Mouse (Mus musculus): ENCODE data around the gene Susd3. TPM values are rescaled to one million over a fixed set of nuclear protein-coding genes. Genes with fewer than 3 reads are reported as not detected.

Gene Susd3
- total RNA-seq, 2 experiments from 2014 or later: 0.32 TPM; not detected in 1

- intact Hi-C loops (cut with DNase I): no loop called here
Measured at GRCm38 (mm10) chr13:49189970-49190870, 58.3 kb downstream of the Susd3 start.

GRCm38 (mm10) chr13:49188966-49189360 lies 59.5 kb downstream of the Susd3 start:
- no peak for DNase-seq
- intact Hi-C loops (cut with DNase I): no loop called here

More at GRCm38 (mm10) chr13:49189970-49190870, 58.3 kb downstream of the Susd3 start:
- no peak for DNase-seq

- intact Hi-C loops (cut with DNase I): no loop called here
- DNase-seq: no peak
Measured at GRCm38 (mm10) chr13:49188219-49188965, 60.1 kb downstream of the Susd3 start.

DNA sequence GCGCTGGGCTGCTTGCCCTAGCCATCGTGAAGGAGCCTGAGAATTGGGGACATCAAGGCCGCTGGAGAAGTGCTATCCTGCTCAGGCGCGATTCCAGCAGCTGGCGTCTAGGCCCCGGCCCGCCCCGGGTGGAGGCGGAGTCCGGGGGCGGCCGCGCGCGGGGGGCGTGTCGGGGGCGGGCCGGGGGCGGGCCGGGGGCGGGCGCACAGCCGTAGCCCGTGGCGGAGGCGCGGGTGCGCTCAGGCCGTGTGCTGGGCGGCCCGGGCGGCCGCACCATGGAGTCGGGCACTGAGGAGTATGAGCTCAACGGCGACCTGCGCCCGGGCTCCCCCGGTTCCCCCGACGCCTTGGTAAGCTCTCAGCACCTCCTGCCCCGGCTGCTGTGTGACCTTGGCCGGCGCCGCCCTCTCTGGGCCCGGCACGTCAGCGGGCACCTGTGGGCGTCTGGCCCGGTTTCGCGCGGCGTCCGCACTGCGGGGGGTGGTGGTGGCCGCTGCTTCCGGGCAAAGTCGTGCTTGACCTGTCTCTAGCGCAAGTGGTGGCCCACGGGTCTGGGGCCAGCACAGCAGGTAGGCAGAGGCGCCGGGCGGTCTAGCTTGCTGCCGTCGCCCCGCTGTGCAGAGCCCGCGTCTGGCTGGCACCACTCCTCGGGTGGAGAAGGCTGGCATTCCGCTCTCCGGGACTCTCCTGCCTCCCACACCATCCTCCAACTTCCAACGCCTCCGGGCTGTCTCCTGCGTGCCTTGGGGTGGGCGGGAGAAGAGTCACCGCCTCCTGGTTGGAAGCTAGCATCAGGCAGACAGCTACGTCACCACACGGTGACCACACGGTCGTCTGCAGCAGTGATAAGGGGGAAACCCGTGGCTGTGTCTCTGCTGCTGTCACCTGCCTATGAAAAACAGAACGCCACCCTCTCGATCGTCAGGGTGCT lies 61.0 kb downstream of the Susd3 start, which contains the start of gene Ninj1:
Ninj1 (plus strand) TSS at position 198 of the 931 bp plus-strand sequence.
- DNase-seq: peak; percentile 83 to 84
- intact Hi-C loops (cut with DNase I): no loop called here

GRCm38 (mm10) chr13:49186798-49187287 lies 61.7 kb downstream of the Susd3 start:
- intact Hi-C loops (cut with DNase I): no loop called here
- DNase-seq: no peak

DNA sequence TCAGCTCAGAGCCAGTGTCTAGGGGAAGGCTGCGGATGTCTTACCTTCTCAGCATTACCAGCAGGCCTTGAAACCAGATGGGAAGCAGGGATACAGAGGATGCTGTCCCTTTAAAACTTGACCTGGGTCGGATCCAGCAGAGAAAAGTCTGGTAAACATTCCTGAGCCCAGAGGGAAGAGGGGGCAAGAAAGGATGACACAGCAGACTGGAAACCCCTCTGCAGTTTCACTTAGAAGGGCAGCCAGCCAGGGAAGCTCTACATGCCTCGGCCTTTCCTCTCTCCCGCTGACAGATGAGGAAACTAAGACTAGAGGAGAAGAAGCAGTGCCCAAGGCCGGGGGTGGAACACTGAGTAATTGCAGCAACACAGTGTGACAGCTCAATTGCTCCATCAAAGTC lies 64.9 kb downstream of the Susd3 start:
- DNase-seq: no peak
- intact Hi-C loops (cut with DNase I): no loop called here

GRCm38 (mm10) chr13:49183161-49183560 lies 65.3 kb downstream of the Susd3 start:
- intact Hi-C loops (cut with DNase I): no loop called here
- no peak for DNase-seq

DNA sequence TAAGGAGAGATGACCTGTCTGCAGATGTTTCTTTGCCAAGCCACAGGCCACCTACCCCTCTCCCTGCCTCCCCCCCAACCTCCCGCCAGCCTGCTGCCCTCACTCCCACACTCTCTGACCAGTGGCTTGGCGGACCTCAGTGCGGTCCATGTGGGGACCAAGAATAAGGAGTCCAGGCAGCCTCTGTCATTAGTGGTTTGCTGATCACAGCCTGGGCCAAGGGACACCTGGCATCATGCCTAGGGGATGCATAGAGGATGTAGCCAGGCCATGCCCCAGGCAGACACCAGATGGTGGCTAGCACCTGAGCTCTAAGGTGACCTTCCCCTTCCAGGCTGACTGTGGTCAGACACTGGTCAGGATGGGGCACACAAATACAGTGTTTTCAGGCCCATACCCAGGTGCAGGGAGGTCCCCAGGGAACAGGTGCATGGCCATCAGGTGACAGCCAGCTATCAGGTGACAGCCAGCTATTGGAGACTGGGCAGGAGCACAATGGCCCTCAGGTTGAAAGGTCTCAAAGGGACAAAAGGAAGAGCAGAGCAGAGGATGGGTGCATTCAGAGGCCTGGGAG lies 67.0 kb downstream of the Susd3 start:
- intact Hi-C loops (cut with DNase I): no loop called here
- no peak for DNase-seq

DNA sequence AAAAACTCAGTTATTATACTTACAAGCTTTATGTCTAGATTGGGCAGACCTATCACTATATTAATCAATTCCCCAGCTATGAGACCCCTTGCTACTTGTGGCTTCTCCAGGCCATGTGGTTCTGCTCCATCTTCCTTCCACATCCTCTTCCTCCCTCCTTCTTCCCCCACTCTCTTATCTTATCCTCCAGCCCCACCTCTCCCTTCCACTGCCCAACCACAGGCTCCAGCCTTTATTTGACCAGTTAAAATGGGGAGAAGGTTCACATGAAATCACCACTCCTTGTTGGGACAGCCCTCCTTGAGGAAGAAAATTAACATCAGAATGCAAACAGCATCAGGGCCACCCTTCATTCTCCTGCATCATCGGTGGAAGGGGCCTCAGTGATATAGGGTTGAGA lies 67.8 kb downstream of the Susd3 start:
- intact Hi-C loops (cut with DNase I): no loop called here
- DNase-seq: no peak

Other genes with a start within 250 kb of the Susd3 start
- gene Wnk2, start 100.7 kb downstream of the Susd3 start, total RNA-seq (2021): 10 to 100 TPM; 58.9 to 71.9 TPM
- gene Ninj1, start 61.2 kb downstream of the Susd3 start, total RNA-seq (2021): 10 to 100 TPM; 15.1 to 15.7 TPM
- 100 to 1,000 TPM in 1 of 2 experiments, 10 to 100 TPM in 1; 88.7 to 103 TPM for gene Card19, start 32.7 kb downstream of the Susd3 start, total RNA-seq (2021)
- gene Fgd3, start 71.6 kb upstream of the Susd3 start, total RNA-seq (2021): under 1 TPM; 0.87 to 0.99 TPM
- gene Bicd2, start 92.9 kb upstream of the Susd3 start, total RNA-seq (2021): 10 to 100 TPM; 23.3 to 24.5 TPM
- gene Ippk, start 172.5 kb upstream of the Susd3 start, total RNA-seq (2021): 1 to 10 TPM; 5.3 to 5.6 TPM
- 1 to 10 TPM; 1.3 to 2.0 TPM for gene Tes3-ps, start 244.6 kb upstream of the Susd3 start, total RNA-seq (2021)

Measured in gastrocnemius, postnatal 36 days (tissue).